Mouse (Mus musculus): ENCODE measurements around the gene Ube2m. TPM values are rescaled to one million over a fixed set of nuclear protein-coding genes. Genes with fewer than 3 reads are reported as not detected.

Gene Ube2m
- total RNA-seq, 2 experiments from 2014 or later: 45.0 to 112 TPM

DNA sequence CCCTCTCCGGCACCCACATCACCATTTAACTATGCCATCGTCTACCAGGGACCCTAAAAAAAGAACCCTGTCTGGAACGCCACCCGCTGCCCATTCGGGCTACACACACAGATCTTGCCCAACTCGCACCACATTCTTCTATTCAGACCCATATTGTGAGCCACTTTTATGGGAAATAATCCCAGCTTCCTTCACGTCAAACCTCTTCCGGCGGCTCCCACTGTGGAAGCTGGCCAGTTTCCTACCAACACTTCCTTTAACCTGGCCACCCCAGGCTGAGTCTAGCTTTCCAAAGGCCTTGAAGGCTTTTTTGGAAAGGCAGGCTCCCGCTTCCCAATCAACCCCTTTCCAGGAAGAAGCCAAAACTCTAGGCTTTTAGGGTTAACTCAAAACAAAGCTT is 31.5 kb downstream of the Ube2m start:
- ATAC-seq (replicated peaks; ENCODE audit: low FRiP score, poor library complexity, severe bottlenecking): no peak

- ATAC-seq (replicated peaks; ENCODE audit: low FRiP score, poor library complexity, severe bottlenecking): no peak
Measured at GRCm38 (mm10) chr7:13006011-13006410, 32.1 kb downstream of the Ube2m start.

GRCm38 (mm10) chr7:13003380-13003779 is 34.7 kb downstream of the Ube2m start:
- no peak for ATAC-seq (replicated peaks; ENCODE audit: low FRiP score, poor library complexity, severe bottlenecking)

DNA sequence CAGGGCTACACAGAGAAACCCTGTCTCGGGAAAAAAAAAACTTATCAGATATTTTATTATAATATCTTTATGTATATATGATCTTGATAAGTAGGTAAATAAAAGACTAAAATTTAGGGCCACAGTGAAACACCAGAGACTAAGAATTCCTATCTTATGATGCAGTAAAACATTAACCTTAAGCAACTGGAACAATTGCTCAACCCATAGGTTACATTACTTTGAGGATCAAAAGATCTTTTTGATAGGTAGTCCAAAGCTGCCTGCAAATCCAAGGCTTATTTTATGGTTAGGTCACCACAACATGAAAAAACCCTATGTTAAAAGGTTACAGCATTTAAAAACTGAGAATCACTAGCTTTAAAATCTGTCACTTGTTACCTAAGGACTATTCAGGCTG is 36.5 kb downstream of the Ube2m start:
- no peak for ATAC-seq (replicated peaks; ENCODE audit: low FRiP score, poor library complexity, severe bottlenecking)

GRCm38 (mm10) chr7:12998851-12999250 is 39.2 kb downstream of the Ube2m start, which contains the start of gene Trim28:
Trim28 (plus strand) TSS chr7:12999114.
- no peak for ATAC-seq (replicated peaks; ENCODE audit: low FRiP score, poor library complexity, severe bottlenecking)

DNA sequence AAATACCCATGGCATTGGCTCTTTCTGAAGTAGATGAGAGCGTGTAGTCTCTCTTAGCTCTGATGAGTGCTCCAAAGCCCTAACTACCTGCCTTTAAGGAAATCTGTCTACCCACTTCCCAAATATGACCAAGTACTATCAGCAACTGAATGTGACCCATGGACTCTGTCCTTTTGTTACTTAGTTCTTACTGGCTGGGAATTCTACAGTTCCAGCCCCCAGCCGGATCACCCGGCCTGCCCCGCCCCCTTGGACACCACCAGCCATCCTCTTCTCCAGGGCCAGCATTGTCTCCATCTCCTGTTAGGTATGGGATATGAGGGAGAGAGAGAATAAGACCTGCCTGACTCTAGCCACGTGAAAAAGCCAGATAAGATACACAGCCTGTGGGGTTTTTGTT is 40.0 kb downstream of the Ube2m start, which contains the start of gene Slc27a5:
TSS of gene Slc27a5 (minus strand) at position 140 of the 400 bp plus-strand sequence.
- no peak for ATAC-seq (replicated peaks; ENCODE audit: low FRiP score, poor library complexity, severe bottlenecking)

DNA sequence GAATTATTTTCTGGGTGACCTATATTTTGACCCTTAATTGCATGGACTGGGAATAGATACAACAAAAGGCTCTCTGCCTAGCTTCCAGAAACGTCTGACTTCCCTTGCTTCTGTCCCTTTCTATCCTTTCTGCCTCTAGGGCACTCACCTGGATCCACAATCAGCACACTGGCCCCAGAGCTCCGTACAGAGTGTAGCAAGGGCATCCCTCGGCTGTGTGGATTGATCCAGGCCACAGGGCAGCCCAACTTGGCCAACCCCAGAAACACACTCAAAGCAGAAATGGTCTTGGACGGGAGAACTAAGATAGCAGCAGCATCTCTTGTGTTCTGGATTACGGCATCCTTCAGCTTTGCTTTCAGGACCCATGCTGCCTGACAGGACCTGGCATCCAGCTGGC is 40.8 kb downstream of the Ube2m start:
- ATAC-seq (replicated peaks; ENCODE audit: low FRiP score, poor library complexity, severe bottlenecking): no peak

- no peak for ATAC-seq (replicated peaks; ENCODE audit: low FRiP score, poor library complexity, severe bottlenecking)
Measured at GRCm38 (mm10) chr7:12995862-12996261, 42.2 kb downstream of the Ube2m start.

DNA sequence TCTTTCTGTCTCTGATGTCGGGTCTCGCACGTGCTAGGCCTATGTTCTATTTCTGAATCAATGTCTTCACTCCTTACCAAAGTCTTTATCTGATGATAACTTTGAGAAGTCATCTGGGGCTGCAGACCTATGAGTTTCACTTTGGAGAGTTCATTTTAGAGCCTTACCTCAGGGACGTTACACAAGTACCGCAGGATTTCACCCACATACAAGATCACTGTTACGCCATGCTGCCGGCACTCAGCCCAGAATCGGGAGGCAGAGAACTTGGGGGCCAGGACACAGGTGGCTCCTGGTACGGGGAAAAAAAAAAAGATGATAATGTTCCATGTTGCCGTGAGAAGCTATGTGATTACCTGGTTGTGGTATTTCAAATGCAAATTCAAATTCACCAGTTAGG is 44.9 kb downstream of the Ube2m start:
- ATAC-seq (replicated peaks; ENCODE audit: low FRiP score, poor library complexity, severe bottlenecking): no peak

DNA sequence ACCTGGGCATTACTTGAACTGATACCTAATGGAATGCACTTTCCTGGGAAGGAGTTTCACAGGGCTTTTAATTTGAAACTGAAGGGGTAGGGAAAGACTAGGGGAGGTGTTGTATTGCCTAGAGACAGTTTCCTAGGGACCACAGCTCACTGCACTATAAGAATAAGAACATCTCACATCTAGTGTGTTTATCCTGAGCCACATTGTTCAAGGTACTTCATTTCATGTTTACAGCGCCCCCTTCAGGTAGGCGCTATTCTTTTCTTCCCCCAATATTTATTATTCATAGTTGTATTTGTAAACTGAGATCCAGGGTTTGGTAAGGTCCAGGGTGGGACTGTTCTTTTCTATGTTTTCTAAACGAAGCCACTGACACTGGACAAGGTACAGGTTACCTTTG is 45.9 kb downstream of the Ube2m start:
- ATAC-seq (replicated peaks; ENCODE audit: low FRiP score, poor library complexity, severe bottlenecking): 0 out of 2 replicates have a peak, but pooled peaks have one; percentile 41

- ATAC-seq (replicated peaks; ENCODE audit: low FRiP score, poor library complexity, severe bottlenecking): peak; percentile 67
Measured at GRCm38 (mm10) chr7:12987409-12988189, 50.5 kb downstream of the Ube2m start.

DNA sequence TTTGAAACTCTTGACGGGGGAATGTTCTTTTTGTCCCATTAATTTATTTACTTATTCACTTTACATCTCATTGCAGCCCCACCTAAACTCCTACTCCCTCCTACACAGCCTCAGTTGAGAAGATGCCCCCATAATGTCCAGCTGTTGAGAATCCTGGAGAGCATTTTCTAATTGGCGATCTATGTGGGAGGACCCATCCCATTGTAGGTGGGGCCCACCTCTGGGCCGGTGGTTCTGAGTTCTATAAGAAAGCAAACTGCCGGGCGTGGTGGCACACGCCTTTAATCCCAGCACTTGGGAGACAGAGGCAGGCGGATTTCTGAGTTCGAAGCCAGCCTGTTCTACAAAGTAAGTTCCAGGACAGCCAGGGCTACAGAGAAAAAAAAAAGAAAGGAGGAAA is 51.2 kb downstream of the Ube2m start:
- no peak for ATAC-seq (replicated peaks; ENCODE audit: low FRiP score, poor library complexity, severe bottlenecking)

GRCm38 (mm10) chr7:12985724-12986123 is 52.4 kb downstream of the Ube2m start:
- no peak for ATAC-seq (replicated peaks; ENCODE audit: low FRiP score, poor library complexity, severe bottlenecking)

Other genes with a start within 250 kb of the Ube2m start
- 0.63 TPM in 1 of 2 replicates, not detected in the other for gene Zscan18, start 234.6 kb downstream of the Ube2m start, total RNA-seq (2015; ENCODE audit: low replicate concordance)
- not detected in 2 replicates for gene Zscan18, start 234.6 kb downstream of the Ube2m start, total RNA-seq (2017; ENCODE audit: low replicate concordance)
- gene Zfp329, start 219.4 kb downstream of the Ube2m start, total RNA-seq (2015; ENCODE audit: low replicate concordance): 3.3 and 6.1 TPM in 2 replicates
- 1.4 and 3.1 TPM in 2 replicates for gene Zfp329, start 219.4 kb downstream of the Ube2m start, total RNA-seq (2017; ENCODE audit: low replicate concordance)
- gene Zfp110, start 203.5 kb downstream of the Ube2m start, total RNA-seq (2015; ENCODE audit: low replicate concordance): 5.8 and 6.1 TPM in 2 replicates
- 6.4 and 11.2 TPM in 2 replicates for gene Zfp110, start 203.5 kb downstream of the Ube2m start, total RNA-seq (2017; ENCODE audit: low replicate concordance)
- 0.38 and 0.63 TPM in 2 replicates for gene Zfp128, start 157.1 kb downstream of the Ube2m start, total RNA-seq (2015; ENCODE audit: low replicate concordance)
- gene Zfp128, start 157.1 kb downstream of the Ube2m start, total RNA-seq (2017; ENCODE audit: low replicate concordance): 0.28 and 0.68 TPM in 2 replicates
- 5.4 and 6.9 TPM in 2 replicates for gene Zscan22, start 140.5 kb downstream of the Ube2m start, total RNA-seq (2015; ENCODE audit: low replicate concordance)
- 1.0 and 1.1 TPM in 2 replicates for gene Zscan22, start 140.5 kb downstream of the Ube2m start, total RNA-seq (2017; ENCODE audit: low replicate concordance)
- gene Rps5, start 116.0 kb downstream of the Ube2m start, total RNA-seq (2015; ENCODE audit: low replicate concordance): 474 and 662 TPM in 2 replicates
- 156 and 203 TPM in 2 replicates for gene Rps5, start 116.0 kb downstream of the Ube2m start, total RNA-seq (2017; ENCODE audit: low replicate concordance)
- not detected in 2 replicates for gene Rnf225, start 110.9 kb downstream of the Ube2m start, total RNA-seq (2015; ENCODE audit: low replicate concordance)
- not detected in 2 replicates for gene Rnf225, start 110.9 kb downstream of the Ube2m start, total RNA-seq (2017; ENCODE audit: low replicate concordance)
- gene Zfp324, start 72.4 kb downstream of the Ube2m start, total RNA-seq (2015; ENCODE audit: low replicate concordance): 2.1 and 2.3 TPM in 2 replicates
- 2.1 and 2.5 TPM in 2 replicates for gene Zfp324, start 72.4 kb downstream of the Ube2m start, total RNA-seq (2017; ENCODE audit: low replicate concordance)
- 1.3 TPM in 1 of 2 replicates, not detected in the other for gene Zfp446, start 60.4 kb downstream of the Ube2m start, total RNA-seq (2015; ENCODE audit: low replicate concordance)
- 0.51 and 1.3 TPM in 2 replicates for gene Zfp446, start 60.4 kb downstream of the Ube2m start, total RNA-seq (2017; ENCODE audit: low replicate concordance)
- gene Slc27a5, start 40.1 kb downstream of the Ube2m start, total RNA-seq (2015; ENCODE audit: low replicate concordance): not detected in 2 replicates
- gene Slc27a5, start 40.1 kb downstream of the Ube2m start, total RNA-seq (2017; ENCODE audit: low replicate concordance): not detected in 2 replicates
- gene Trim28, start 39.2 kb downstream of the Ube2m start, total RNA-seq (2015; ENCODE audit: low replicate concordance): 209 and 235 TPM in 2 replicates
- 226 and 257 TPM in 2 replicates for gene Trim28, start 39.2 kb downstream of the Ube2m start, total RNA-seq (2017; ENCODE audit: low replicate concordance)
- gene Zbtb45, start 28.2 kb downstream of the Ube2m start, total RNA-seq (2015; ENCODE audit: low replicate concordance): 2.7 and 8.2 TPM in 2 replicates
- 21.2 and 23.4 TPM in 2 replicates for gene Zbtb45, start 28.2 kb downstream of the Ube2m start, total RNA-seq (2017; ENCODE audit: low replicate concordance)
- gene Chmp2a, start 3.5 kb downstream of the Ube2m start, total RNA-seq (2015; ENCODE audit: low replicate concordance): 97.4 and 99.3 TPM in 2 replicates
- 144 and 170 TPM in 2 replicates for gene Chmp2a, start 3.5 kb downstream of the Ube2m start, total RNA-seq (2017; ENCODE audit: low replicate concordance)
- not detected in 2 replicates for gene Mzf1, start 16.5 kb upstream of the Ube2m start, total RNA-seq (2015; ENCODE audit: low replicate concordance)
- 0.56 TPM in 1 of 2 replicates, not detected in the other for gene Mzf1, start 16.5 kb upstream of the Ube2m start, total RNA-seq (2017; ENCODE audit: low replicate concordance)
- not detected in 2 replicates for gene Vmn1r85, start 56.9 kb upstream of the Ube2m start, total RNA-seq (2015; ENCODE audit: low replicate concordance)
- not detected in 2 replicates for gene Vmn1r85, start 56.9 kb upstream of the Ube2m start, total RNA-seq (2017; ENCODE audit: low replicate concordance)
- not detected in 2 replicates for gene Vmn1r86, start 81.6 kb upstream of the Ube2m start, total RNA-seq (2015; ENCODE audit: low replicate concordance)
- gene Vmn1r86, start 81.6 kb upstream of the Ube2m start, total RNA-seq (2017; ENCODE audit: low replicate concordance): 0.28 TPM in 1 of 2 replicates, not detected in the other
- gene Vmn1r87, start 101.9 kb upstream of the Ube2m start, total RNA-seq (2015; ENCODE audit: low replicate concordance): not detected in 2 replicates
- not detected in 2 replicates for gene Vmn1r87, start 101.9 kb upstream of the Ube2m start, total RNA-seq (2017; ENCODE audit: low replicate concordance)
- gene Vmn1r88, start 121.3 kb upstream of the Ube2m start, total RNA-seq (2015; ENCODE audit: low replicate concordance): not detected in 2 replicates
- gene Vmn1r88, start 121.3 kb upstream of the Ube2m start, total RNA-seq (2017; ENCODE audit: low replicate concordance): not detected in 2 replicates
- gene Vmn1r89, start 174.7 kb upstream of the Ube2m start, total RNA-seq (2015; ENCODE audit: low replicate concordance): not detected in 2 replicates
- not detected in 2 replicates for gene Vmn1r89, start 174.7 kb upstream of the Ube2m start, total RNA-seq (2017; ENCODE audit: low replicate concordance)
- 30.4 and 52.9 TPM in 2 replicates for gene Lig1, start 239.0 kb upstream of the Ube2m start, total RNA-seq (2015; ENCODE audit: low replicate concordance)
- 62.7 and 99.9 TPM in 2 replicates for gene Lig1, start 239.0 kb upstream of the Ube2m start, total RNA-seq (2017; ENCODE audit: low replicate concordance)
- gene Zswim9, start 240.4 kb upstream of the Ube2m start, total RNA-seq (2015; ENCODE audit: low replicate concordance): 0.21 and 3.1 TPM in 2 replicates
- gene Zswim9, start 240.4 kb upstream of the Ube2m start, total RNA-seq (2017; ENCODE audit: low replicate concordance): 2.1 and 2.2 TPM in 2 replicates